Mouse (Mus musculus): ENCODE measurements at regions not wholly inside any gene's neighbourhood (a gene's known extent, or its start where the extent isn't known, plus 50 kb on each side); places are given as distances from the start of the nearest gene placed in this dataset.

GRCm38 (mm10) chr5:63331186-63331585 lies 317.7 kb upstream of the Nwd2 start:
- Histone ChIP-seq H3K27ac (replicated peaks) (no peak overlapping the region), H3K9me3 (replicated peaks) (no peaks in the 10 kb centered on the region), H3K4me3 (replicated peaks) (no peak overlapping the region), H3K36me3 (no peaks in the 10 kb centered on the region), H3K9ac (replicated peaks) (no peak overlapping the region), H3K4me2 (no peak overlapping the region), H3K4me1 (no peaks in the 10 kb centered on the region), H3K27me3 (replicated peaks) (no peaks in the 10 kb centered on the region)
- ATAC-seq (ENCODE audit: low FRiP score), result no peak

- ATAC-seq (ENCODE audit: low FRiP score), result no peak
- H3K9ac ChIP-seq (replicated peaks), result no peak overlapping the region
- no peak overlapping the region for H3K27ac ChIP-seq (replicated peaks)
- no peaks in the 10 kb centered on the region for H3K27me3 ChIP-seq (replicated peaks)
- no peaks in the 10 kb centered on the region for H3K4me1 ChIP-seq
- no peaks in the 10 kb centered on the region for H3K36me3 ChIP-seq
- H3K4me2 ChIP-seq, result no peak overlapping the region
- WGBS, result 75% methylated on average over 2 of the region's 2 CpGs
- H3K4me3 ChIP-seq (replicated peaks), result no peak overlapping the region
- no peaks in the 10 kb centered on the region for H3K9me3 ChIP-seq (replicated peaks)
These were observed 297.8 kb upstream of the Nwd2 start for GRCm38 (mm10) chr5:63351108-63351507.

GRCm38 (mm10) chr5:63391956-63392355 lies 256.9 kb upstream of the Nwd2 start:
- H3K9ac ChIP-seq (replicated peaks), result no peak overlapping the region
- H3K4me2 ChIP-seq, result no peak overlapping the region
- H3K4me1 ChIP-seq, result no peaks in the 10 kb centered on the region
- no peak; the same call in 1 of the 2 replicates for ATAC-seq (ENCODE audit: low FRiP score)
- WGBS, result 58% methylated on average over 2 of the region's 2 CpGs
- no peak overlapping the region for H3K27ac ChIP-seq (replicated peaks)
- no peaks in the 10 kb centered on the region for H3K27me3 ChIP-seq (replicated peaks)
- H3K36me3 ChIP-seq, result no peaks in the 10 kb centered on the region
- no peaks in the 10 kb centered on the region for H3K9me3 ChIP-seq (replicated peaks)
- H3K4me3 ChIP-seq (replicated peaks), result no peak overlapping the region

- Histone ChIP-seq H3K27ac (replicated peaks) (no peak overlapping the region), H3K27me3 (replicated peaks) (no peaks in the 10 kb centered on the region), H3K4me1 (no peaks in the 10 kb centered on the region), H3K9ac (replicated peaks) (no peak overlapping the region), H3K4me3 (replicated peaks) (no peak overlapping the region), H3K36me3 (no peaks in the 10 kb centered on the region), H3K4me2 (no peak overlapping the region), H3K9me3 (replicated peaks) (no peaks in the 10 kb centered on the region)
- no peak for ATAC-seq (ENCODE audit: low FRiP score)
- WGBS, result 67% methylated on average over 3 of the region's 3 CpGs
These were observed 250.9 kb upstream of the Nwd2 start for GRCm38 (mm10) chr5:63397963-63398362.

GRCm38 (mm10) chr5:63430167-63430566 lies 218.7 kb upstream of the Nwd2 start:
- ATAC-seq (ENCODE audit: low FRiP score), result no peak
- no peak overlapping the region for H3K4me2 ChIP-seq
- WGBS, result 56% methylated on average over 3 of the region's 3 CpGs

GRCm38 (mm10) chr5:63444407-63444806 lies 204.5 kb upstream of the Nwd2 start:
- H3K9me3 ChIP-seq (replicated peaks), result no peaks in the 10 kb centered on the region
- WGBS, result 33% methylated on average over 3 of the region's 3 CpGs
- peak; percentile 45; the same call in 1 of the 2 replicates for ATAC-seq (ENCODE audit: low FRiP score)
- 0 out of 2 replicates have a peak, but pooled peaks cover 2% of the 10 kb centered on the region for H3K4me1 ChIP-seq
- H3K9ac ChIP-seq (replicated peaks), result no peak overlapping the region
- no peak overlapping the region for H3K4me3 ChIP-seq (replicated peaks)
- H3K27me3 ChIP-seq (replicated peaks), result no peaks in the 10 kb centered on the region
- H3K27ac ChIP-seq (replicated peaks), result no peak overlapping the region
- no peaks in the 10 kb centered on the region for H3K36me3 ChIP-seq
- H3K4me2 ChIP-seq, result no peak overlapping the region

More at GRCm38 (mm10) chr5:63430167-63430566, 218.7 kb upstream of the Nwd2 start:
- no peaks in the 10 kb centered on the region for H3K9me3 ChIP-seq (replicated peaks)
- no peaks in the 10 kb centered on the region for H3K4me1 ChIP-seq
- no peak overlapping the region for H3K27ac ChIP-seq (replicated peaks)
- H3K4me3 ChIP-seq (replicated peaks), result no peak overlapping the region
- H3K36me3 ChIP-seq, result no peaks in the 10 kb centered on the region
- H3K27me3 ChIP-seq (replicated peaks), result no peaks in the 10 kb centered on the region
- H3K9ac ChIP-seq (replicated peaks), result no peak overlapping the region

GRCm38 (mm10) chr5:63445171-63445570 lies 203.7 kb upstream of the Nwd2 start:
- Histone ChIP-seq H3K36me3 (no peaks in the 10 kb centered on the region), H3K4me2 (no peak overlapping the region), H3K9me3 (replicated peaks) (no peaks in the 10 kb centered on the region), H3K4me3 (replicated peaks) (no peak overlapping the region), H3K4me1 (0 out of 2 replicates have a peak, but pooled peaks cover 2% of the 10 kb centered on the region), H3K27me3 (replicated peaks) (no peaks in the 10 kb centered on the region), H3K9ac (replicated peaks) (no peak overlapping the region), H3K27ac (replicated peaks) (no peak overlapping the region)
- ATAC-seq (ENCODE audit: low FRiP score), result no peak
- WGBS, result 43% methylated on average over 4 of the region's 4 CpGs

- Histone ChIP-seq H3K27me3 (replicated peaks) (no peaks in the 10 kb centered on the region), H3K9ac (replicated peaks) (no peak overlapping the region), H3K27ac (replicated peaks) (no peak overlapping the region), H3K36me3 (no peaks in the 10 kb centered on the region), H3K9me3 (replicated peaks) (no peaks in the 10 kb centered on the region), H3K4me2 (no peak overlapping the region), H3K4me1 (no peaks in the 10 kb centered on the region), H3K4me3 (replicated peaks) (no peak overlapping the region)
- ATAC-seq (ENCODE audit: low FRiP score), result peak; percentile 79
- WGBS, result 37% methylated on average over 2 of the region's 2 CpGs
These were observed 180.2 kb upstream of the Nwd2 start for GRCm38 (mm10) chr5:63468526-63469268.

- Histone ChIP-seq H3K36me3 (no peaks in the 10 kb centered on the region), H3K9me3 (replicated peaks) (no peaks in the 10 kb centered on the region), H3K27me3 (replicated peaks) (no peaks in the 10 kb centered on the region), H3K4me3 (replicated peaks) (no peak overlapping the region), H3K4me2 (no peak overlapping the region), H3K9ac (replicated peaks) (no peak overlapping the region), H3K4me1 (no peaks in the 10 kb centered on the region), H3K27ac (replicated peaks) (no peak overlapping the region)
- WGBS, result 62% methylated on average over 1 of the region's 1 CpGs
- no peak for ATAC-seq (ENCODE audit: low FRiP score)
These were observed 179.2 kb upstream of the Nwd2 start for GRCm38 (mm10) chr5:63469701-63470100.

- no peak for ATAC-seq (ENCODE audit: low FRiP score)
- H3K9me3 ChIP-seq (replicated peaks), result no peaks in the 10 kb centered on the region
- H3K4me2 ChIP-seq, result no peak overlapping the region
- 83% methylated on average over 3 of the region's 3 CpGs for WGBS
- H3K9ac ChIP-seq (replicated peaks), result no peak overlapping the region
- no peaks in the 10 kb centered on the region for H3K27me3 ChIP-seq (replicated peaks)
- no peaks in the 10 kb centered on the region for H3K36me3 ChIP-seq
- no peak overlapping the region for H3K4me3 ChIP-seq (replicated peaks)
- no peaks in the 10 kb centered on the region for H3K4me1 ChIP-seq
- no peak overlapping the region for H3K27ac ChIP-seq (replicated peaks)
These were observed 175.7 kb upstream of the Nwd2 start for GRCm38 (mm10) chr5:63473163-63473562.

- no peak overlapping the region for H3K9ac ChIP-seq (replicated peaks)
- no peak overlapping the region for H3K4me2 ChIP-seq
- no peak overlapping the region for H3K4me3 ChIP-seq (replicated peaks)
- H3K4me1 ChIP-seq, result no peaks in the 10 kb centered on the region
- H3K36me3 ChIP-seq, result no peaks in the 10 kb centered on the region
- H3K9me3 ChIP-seq (replicated peaks), result no peaks in the 10 kb centered on the region
- no peaks in the 10 kb centered on the region for H3K27me3 ChIP-seq (replicated peaks)
- no peak overlapping the region for H3K27ac ChIP-seq (replicated peaks)
- 81% methylated on average over 2 of the region's 2 CpGs for WGBS
- ATAC-seq (ENCODE audit: low FRiP score), result no peak
These were observed 172.5 kb upstream of the Nwd2 start for GRCm38 (mm10) chr5:63476240-63476973.

- no peak for ATAC-seq (ENCODE audit: low FRiP score)
- H3K36me3 ChIP-seq, result no peaks in the 10 kb centered on the region
- H3K9me3 ChIP-seq (replicated peaks), result no peaks in the 10 kb centered on the region
- no peaks in the 10 kb centered on the region for H3K4me1 ChIP-seq
- no peak overlapping the region for H3K4me3 ChIP-seq (replicated peaks)
- no peak overlapping the region for H3K9ac ChIP-seq (replicated peaks)
- H3K27ac ChIP-seq (replicated peaks), result no peak overlapping the region
- no peak overlapping the region for H3K4me2 ChIP-seq
- no peaks in the 10 kb centered on the region for H3K27me3 ChIP-seq (replicated peaks)
- 56% methylated on average over 1 of the region's 1 CpGs for WGBS
These were observed 149.9 kb upstream of the Nwd2 start for GRCm38 (mm10) chr5:63498952-63499351.

Data from neural tube, embryonic 15.5 days (tissue).